Mouse (Mus musculus): Measurements from ENCODE around the gene Srebf2. TPM values are rescaled to one million over a fixed set of nuclear protein-coding genes. Genes with fewer than 3 reads are reported as not detected.
"Not testable (repeated sequence)": the region's sequence is repeated elsewhere in the genome, so short reads cannot be mapped to it uniquely, and the experiment has no call there.

Gene Srebf2
- total and polyA plus RNA-seq, 2 experiments from 2014 or later, result 150 to 245 TPM

- WGBS, result 76% methylated on average over 4 of the region's 4 CpGs
- Histone ChIP-seq H3K9me3 (ENCODE audit: low read length) (no peaks in the 10 kb centered on the region), H3K27ac (ENCODE audit: low read depth, low read length) (no peak overlapping the region), H3K27me3 (ENCODE audit: insufficient read depth, low read length) (no peaks in the 10 kb centered on the region), H3K4me3 (ENCODE audit: low read depth, low read length) (no peak overlapping the region), H3K4me2 (ENCODE audit: low read depth, low read length, poor library complexity, severe bottlenecking) (no peak overlapping the region), H3K9ac (replicated peaks; ENCODE audit: low read length, poor library complexity, severe bottlenecking) (no peak overlapping the region), H3K4me1 (ENCODE audit: insufficient read depth, low read length) (no peaks in the 10 kb centered on the region), H3K36me3 (ENCODE audit: insufficient read depth, low read length) (no peaks in the 10 kb centered on the region)
- no peak for ATAC-seq (ENCODE audit: low FRiP score)
- DNase-seq (ENCODE audit: low spot score), result no peak
- TF ChIP-seq CTCF (IDR thresholded peaks at IDR 0.05), result no peak
Observed at GRCm38 (mm10) chr15:82232651-82233050, 85.7 kb downstream of the Srebf2 start.

GRCm38 (mm10) chr15:82235661-82236060, 88.7 kb downstream of the Srebf2 start:
- Histone ChIP-seq H3K9ac (replicated peaks; ENCODE audit: low read length, poor library complexity, severe bottlenecking) (no peak overlapping the region), H3K9me3 (ENCODE audit: low read length) (no peaks in the 10 kb centered on the region), H3K27ac (ENCODE audit: low read depth, low read length) (no peak overlapping the region), H3K4me2 (ENCODE audit: low read depth, low read length, poor library complexity, severe bottlenecking) (no peak overlapping the region), H3K4me3 (ENCODE audit: low read depth, low read length) (no peak overlapping the region), H3K27me3 (ENCODE audit: insufficient read depth, low read length) (no peaks in the 10 kb centered on the region), H3K36me3 (ENCODE audit: insufficient read depth, low read length) (no peaks in the 10 kb centered on the region), H3K4me1 (ENCODE audit: insufficient read depth, low read length) (no peaks in the 10 kb centered on the region)
- ATAC-seq (ENCODE audit: low FRiP score), result no peak
- TF ChIP-seq CTCF (IDR thresholded peaks at IDR 0.05), result no peak
- WGBS, result 75% methylated on average over 10 of the region's 10 CpGs
- no peak for DNase-seq (ENCODE audit: low spot score)

GRCm38 (mm10) chr15:82236565-82236964, 89.6 kb downstream of the Srebf2 start:
- Histone ChIP-seq H3K9ac (replicated peaks; ENCODE audit: low read length, poor library complexity, severe bottlenecking) (no peak overlapping the region), H3K4me1 (ENCODE audit: insufficient read depth, low read length) (no peaks in the 10 kb centered on the region), H3K4me3 (ENCODE audit: low read depth, low read length) (no peak overlapping the region), H3K36me3 (ENCODE audit: insufficient read depth, low read length) (no peaks in the 10 kb centered on the region), H3K27me3 (ENCODE audit: insufficient read depth, low read length) (no peaks in the 10 kb centered on the region), H3K4me2 (ENCODE audit: low read depth, low read length, poor library complexity, severe bottlenecking) (no peak overlapping the region), H3K9me3 (ENCODE audit: low read length) (no peaks in the 10 kb centered on the region), H3K27ac (ENCODE audit: low read depth, low read length) (no peak overlapping the region)
- WGBS, result 17% methylated on average over 5 of the region's 5 CpGs
- ATAC-seq (ENCODE audit: low FRiP score) (peak; percentile 71; the same call in 1 of the 2 replicates), DNase-seq (ENCODE audit: low spot score) (peak; percentile 82)
- peak; percentile 99 for TF ChIP-seq CTCF (IDR thresholded peaks at IDR 0.05)

- ATAC-seq (ENCODE audit: low FRiP score), result no peak
- Histone ChIP-seq H3K4me3 (ENCODE audit: low read depth, low read length) (peak overlapping the region; percentile 61), H3K4me1 (ENCODE audit: insufficient read depth, low read length) (no peaks in the 10 kb centered on the region), H3K27me3 (ENCODE audit: insufficient read depth, low read length) (no peaks in the 10 kb centered on the region), H3K4me2 (ENCODE audit: low read depth, low read length, poor library complexity, severe bottlenecking) (peak overlapping the region; percentile 95), H3K36me3 (ENCODE audit: insufficient read depth, low read length) (no peaks in the 10 kb centered on the region), H3K9ac (replicated peaks; ENCODE audit: low read length, poor library complexity, severe bottlenecking) (no peak overlapping the region), H3K9me3 (ENCODE audit: low read length) (no peaks in the 10 kb centered on the region), H3K27ac (ENCODE audit: low read depth, low read length) (no peak overlapping the region)
- no peak for TF ChIP-seq CTCF (IDR thresholded peaks at IDR 0.05)
- no peak for DNase-seq (ENCODE audit: low spot score)
- 85% methylated on average over 3 of the region's 3 CpGs for WGBS
Observed at GRCm38 (mm10) chr15:82243311-82243710, 96.3 kb downstream of the Srebf2 start.

DNA sequence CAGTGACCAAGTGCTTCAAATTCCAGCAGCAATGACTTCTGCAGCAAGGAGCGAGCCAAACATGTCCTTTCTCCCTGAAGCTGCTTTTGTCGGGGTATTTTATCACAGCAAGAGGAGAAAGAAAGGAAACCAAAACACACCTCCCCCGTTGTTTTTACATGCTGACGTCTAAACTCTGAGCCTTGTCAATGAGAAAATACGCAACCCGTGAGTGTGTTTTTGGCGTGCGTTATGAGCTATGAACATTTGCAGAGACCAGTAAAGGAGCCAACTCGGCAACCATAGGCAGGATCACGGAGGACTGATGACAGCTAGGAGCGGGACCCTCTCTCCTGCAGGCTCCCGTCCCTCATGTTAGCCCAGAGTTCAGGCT, 96.7 kb downstream of the Srebf2 start:
- no peaks in the 10 kb centered on the region for H3K4me1 ChIP-seq (ENCODE audit: insufficient read depth, low read length)
- peak overlapping the region; percentile 62 for H3K9ac ChIP-seq (replicated peaks; ENCODE audit: low read length, poor library complexity, severe bottlenecking)
- peak; percentile 42; the same call in 1 of the 2 replicates for ATAC-seq (ENCODE audit: low FRiP score)
- H3K4me3 ChIP-seq (ENCODE audit: low read depth, low read length), result peak overlapping the region; percentile 61
- no peaks in the 10 kb centered on the region for H3K9me3 ChIP-seq (ENCODE audit: low read length)
- TF ChIP-seq CTCF (IDR thresholded peaks at IDR 0.05), result no peak
- peak; percentile 45 for DNase-seq (ENCODE audit: low spot score)
- 3% methylated on average over 12 of the region's 12 CpGs for WGBS
- no peaks in the 10 kb centered on the region for H3K27me3 ChIP-seq (ENCODE audit: insufficient read depth, low read length)
- no peaks in the 10 kb centered on the region for H3K36me3 ChIP-seq (ENCODE audit: insufficient read depth, low read length)
- peak overlapping the region; percentile 95 for H3K4me2 ChIP-seq (ENCODE audit: low read depth, low read length, poor library complexity, severe bottlenecking)
- H3K27ac ChIP-seq (ENCODE audit: low read depth, low read length), result 0 out of 2 replicates have a peak overlapping the region, but pooled peaks have one; percentile 26

DNA sequence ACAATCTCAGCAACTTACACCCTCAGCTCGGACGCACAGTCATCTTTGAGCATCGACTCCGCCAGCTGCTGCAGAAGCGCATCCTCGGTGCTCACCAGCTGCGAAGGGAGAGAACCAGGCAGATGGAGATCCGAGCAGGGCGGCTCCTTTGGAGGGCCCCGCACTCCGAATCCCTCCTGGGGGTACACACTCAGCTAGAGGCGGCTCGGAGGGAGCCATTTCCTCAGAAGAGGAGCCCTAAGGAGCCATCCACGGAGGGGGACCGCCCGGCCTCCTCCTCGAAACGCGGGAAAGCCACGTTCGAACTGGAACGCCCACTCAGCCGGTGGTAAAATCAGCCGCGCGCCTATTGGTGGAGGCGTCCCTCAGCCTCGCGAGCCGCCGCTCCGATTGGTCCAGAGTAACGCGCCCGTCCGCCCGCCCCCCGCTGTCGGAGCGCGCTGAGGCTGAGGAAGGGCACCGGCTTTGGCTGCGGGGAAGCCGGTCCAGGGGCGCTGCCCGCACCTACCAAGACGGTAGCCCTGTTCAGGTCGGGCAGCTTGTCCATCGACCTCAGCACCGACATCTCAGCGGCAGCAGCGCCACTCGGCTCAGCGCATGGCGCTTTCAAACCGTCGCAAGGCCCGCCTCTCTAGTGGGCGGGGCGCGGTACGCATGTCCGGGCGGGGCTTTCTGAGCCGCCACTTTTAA, 97.3 kb downstream of the Srebf2 start, which contains the start of gene Cenpm:
Gene Cenpm, minus strand, starts transcription at position 634 of the 690 bp plus-strand sequence.
- peak; percentile 96 for ATAC-seq (ENCODE audit: low FRiP score)

GRCm38 (mm10) chr15:82244805-82245161, 97.8 kb downstream of the Srebf2 start:
- not testable (repeated sequence) for H3K9ac ChIP-seq (replicated peaks; ENCODE audit: low read length, poor library complexity, severe bottlenecking); DNase-seq (ENCODE audit: low spot score); H3K36me3 ChIP-seq (ENCODE audit: insufficient read depth, low read length); ATAC-seq (ENCODE audit: low FRiP score); H3K27me3 ChIP-seq (ENCODE audit: insufficient read depth, low read length); H3K9me3 ChIP-seq (ENCODE audit: low read length); H3K27ac ChIP-seq (ENCODE audit: low read depth, low read length); H3K4me1 ChIP-seq (ENCODE audit: insufficient read depth, low read length)
- Histone ChIP-seq H3K4me3 (ENCODE audit: low read depth, low read length) (peak overlapping the region; percentile 61), H3K4me2 (ENCODE audit: low read depth, low read length, poor library complexity, severe bottlenecking) (peak overlapping the region; percentile 95)
- WGBS, result 22% methylated on average over 9 of the region's 9 CpGs

More for the DNA sequence above, 97.3 kb downstream of the Srebf2 start, which contains the start of gene Cenpm:
- Histone ChIP-seq H3K27me3 (ENCODE audit: insufficient read depth, low read length) (no peaks in the 10 kb centered on the region), H3K4me1 (ENCODE audit: insufficient read depth, low read length) (no peaks in the 10 kb centered on the region), H3K36me3 (ENCODE audit: insufficient read depth, low read length) (no peaks in the 10 kb centered on the region), H3K4me3 (ENCODE audit: low read depth, low read length) (peak within 1 kb of the TSS; percentile 61), H3K9me3 (ENCODE audit: low read length) (no peaks in the 10 kb centered on the region), H3K27ac (ENCODE audit: low read depth, low read length) (0 out of 2 replicates have a peak within 1 kb of the TSS, but pooled peaks have one; percentile 26), H3K4me2 (ENCODE audit: low read depth, low read length, poor library complexity, severe bottlenecking) (peak within 1 kb of the TSS; percentile 95), H3K9ac (replicated peaks; ENCODE audit: low read length, poor library complexity, severe bottlenecking) (peak within 1 kb of the TSS; percentile 62)
- TF ChIP-seq CTCF (IDR thresholded peaks at IDR 0.05), result no peak
- WGBS, result under 1% methylated on average over 60 of the region's 65 CpGs
- DNase-seq (ENCODE audit: low spot score), result peak; percentile 93

All from midbrain, postnatal 0 days (tissue).